Mouse (Mus musculus) mouse trophoblast stem cell (cell line): ENCODE data around the gene Insr.
"Not testable (repeated sequence)": the region's sequence is repeated elsewhere in the genome, so short reads cannot be mapped to it uniquely, and the experiment has no call there.

Experiments used
- in situ Hi-C, 2 experiments: fragments of 300-500 bp; cut with MseI, MboI; formaldehyde crosslinking; loops; 2 replicates in 1 of 2; 3 replicates in 1 of 2; pipeline ENCODE4 v1.15.1; 2025

Gene Insr

DNA sequence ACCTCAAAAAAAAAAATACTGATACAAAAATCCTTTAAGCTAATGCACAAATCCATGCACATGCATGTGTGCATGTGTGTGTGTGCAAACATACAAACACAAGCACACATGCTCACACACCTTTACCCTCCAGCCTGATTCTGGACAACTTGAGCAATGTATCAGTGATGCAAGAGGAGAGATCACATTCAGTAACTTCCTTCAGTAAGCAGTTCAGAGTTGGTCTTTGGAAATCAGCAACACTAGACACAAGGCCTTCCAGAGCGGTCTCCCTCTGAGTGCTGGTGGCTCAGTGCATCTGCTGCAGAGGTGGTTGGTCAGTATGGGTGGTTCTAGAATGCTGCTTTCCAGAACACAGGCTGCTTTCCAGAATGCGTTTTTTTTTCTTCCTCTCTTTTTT lies 46.8 kb downstream of the Insr start:
- in situ Hi-C loops, result no loop called here

DNA sequence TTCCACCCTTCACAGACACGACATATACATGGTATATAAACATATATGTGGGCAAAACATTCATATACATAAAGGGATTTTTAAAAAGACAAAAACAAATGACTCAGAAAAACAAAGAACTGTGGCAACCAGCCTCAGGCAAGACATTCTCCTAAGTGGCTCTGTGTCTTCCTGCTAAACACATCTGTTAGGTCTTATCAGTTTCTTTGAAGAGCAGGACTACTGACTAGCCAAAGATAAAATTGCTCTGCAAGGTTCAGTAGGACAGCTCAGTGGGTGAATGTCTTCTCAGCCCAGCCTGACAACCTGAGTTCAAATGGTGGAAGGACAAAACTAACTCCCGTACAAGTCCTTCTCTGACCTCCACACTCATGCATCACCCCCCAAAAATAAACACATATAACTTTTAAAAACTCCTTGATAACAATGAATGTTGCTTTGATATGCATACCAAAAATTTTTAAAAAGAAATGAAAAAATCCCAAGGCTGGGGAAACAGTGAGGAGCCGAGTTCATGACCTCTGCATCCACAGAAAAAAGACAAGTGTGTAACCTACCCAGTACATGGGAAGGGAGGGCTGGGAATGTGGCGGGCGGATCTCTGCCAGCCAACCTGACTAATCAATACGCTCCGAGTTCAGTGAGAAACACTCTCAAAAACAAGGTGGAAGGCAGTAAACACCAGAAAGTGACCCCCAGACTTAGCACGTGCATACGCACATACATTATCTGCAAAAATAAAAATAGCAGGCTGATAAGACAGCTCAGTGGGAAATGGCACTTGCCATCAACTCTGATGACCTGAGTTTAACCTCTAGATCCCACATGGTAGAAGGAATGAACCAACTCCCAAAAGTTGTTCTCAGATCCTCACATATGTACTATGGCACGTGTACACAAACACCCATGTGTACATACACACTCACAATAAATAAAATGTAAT lies 49.0 kb downstream of the Insr start:
- in situ Hi-C loops, result no loop called here

DNA sequence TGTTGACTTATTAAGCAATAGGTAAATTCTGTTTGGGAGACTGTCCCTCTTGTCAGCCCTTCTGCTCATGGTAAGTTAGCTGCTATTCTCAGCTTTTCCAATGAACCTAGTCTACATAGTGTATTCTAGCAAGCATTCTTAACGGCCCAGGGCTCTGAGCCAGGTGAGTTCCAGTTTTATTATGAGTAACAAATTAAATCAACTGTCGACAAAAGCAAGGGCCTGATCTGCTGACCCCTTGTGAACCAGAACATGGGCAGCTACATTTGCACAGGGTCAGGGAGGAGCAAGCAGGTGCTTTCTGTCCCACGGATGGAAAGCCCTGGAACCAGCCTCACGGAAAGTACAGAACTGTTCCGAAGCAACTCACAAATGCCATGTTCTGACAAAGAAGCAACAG lies 52.0 kb downstream of the Insr start:
- in situ Hi-C loops, result no loop called here

DNA sequence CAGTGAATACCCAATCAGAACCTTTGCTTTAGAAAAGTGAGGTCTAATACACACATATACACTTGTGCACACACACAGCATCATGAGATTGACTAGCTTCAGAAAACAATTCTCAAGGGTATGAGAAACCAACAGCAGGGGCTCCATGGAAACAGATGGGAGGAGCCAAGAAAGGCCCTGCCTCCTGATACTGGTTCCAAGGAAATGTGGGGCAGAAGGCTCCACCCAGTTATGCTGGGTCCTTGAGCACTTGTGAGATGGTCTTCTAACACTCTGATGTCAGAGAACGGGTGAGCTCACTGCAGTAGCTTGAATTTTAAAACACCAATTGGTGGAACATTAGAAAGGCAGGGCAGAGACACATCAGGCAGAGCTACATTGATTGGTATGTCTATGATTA lies 53.7 kb downstream of the Insr start:
- in situ Hi-C loops, result no loop called here

- in situ Hi-C loops, result no loop called here
Measured at GRCm38 (mm10) chr8:3225184-3225583, 54.2 kb downstream of the Insr start.

- in situ Hi-C loops, result no loop called here
Measured at GRCm38 (mm10) chr8:3222636-3222965, 56.8 kb downstream of the Insr start.

GRCm38 (mm10) chr8:3221960-3222635 lies 57.3 kb downstream of the Insr start:
- in situ Hi-C loops, result no loop called here

GRCm38 (mm10) chr8:3221047-3221959 lies 58.1 kb downstream of the Insr start:
- in situ Hi-C loops, result no loop called here

DNA sequence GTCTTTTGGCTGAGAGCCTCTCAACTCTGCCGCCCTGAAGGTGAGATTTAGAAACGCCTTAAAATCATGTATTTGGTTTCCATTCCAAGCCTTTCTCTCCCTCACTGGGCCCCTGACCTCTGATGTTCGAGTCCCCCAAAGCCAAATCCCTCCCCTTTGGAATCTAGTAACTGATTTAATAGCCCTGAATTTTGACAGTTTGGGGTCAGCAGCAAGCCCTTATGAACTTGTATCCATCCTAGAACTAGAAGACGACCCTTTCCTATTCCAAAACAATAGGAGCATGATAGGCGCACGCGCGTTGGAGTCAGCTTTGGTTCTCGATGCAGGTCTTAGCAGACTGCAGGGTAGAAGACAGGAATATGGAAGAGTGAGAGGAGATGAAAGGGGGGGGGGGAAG lies 58.9 kb downstream of the Insr start:
- in situ Hi-C loops, result no loop called here

- in situ Hi-C loops, result no loop called here
Measured at GRCm38 (mm10) chr8:3219921-3220411, 59.5 kb downstream of the Insr start.

DNA sequence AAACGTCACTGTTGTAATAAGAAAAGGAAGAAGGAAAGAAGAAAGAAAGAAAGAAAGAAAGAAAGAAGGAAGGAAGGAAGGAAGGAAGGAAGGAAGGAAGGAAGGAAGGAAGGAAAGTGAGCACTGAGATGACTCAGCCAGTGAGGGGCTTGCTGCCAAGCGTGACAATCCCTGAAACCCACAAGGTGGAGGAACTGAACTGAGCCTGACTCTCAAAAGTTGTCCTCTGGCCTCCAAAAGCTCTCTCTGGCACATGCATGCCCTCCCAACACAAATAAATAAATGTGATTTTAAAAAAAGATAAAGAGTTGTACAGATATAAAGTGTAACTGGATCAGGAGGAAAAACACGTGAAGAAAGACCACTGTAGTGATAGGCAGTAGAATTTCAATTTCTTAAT lies 60.2 kb downstream of the Insr start:
- in situ Hi-C loops, result no loop called here

- in situ Hi-C loops, result no loop called here
Measured at GRCm38 (mm10) chr8:3216541-3217092, 62.8 kb downstream of the Insr start.

- in situ Hi-C loops, result no loop called here
Measured at GRCm38 (mm10) chr8:3215561-3215960, 63.9 kb downstream of the Insr start.

- in situ Hi-C loops, result no loop called here
Measured at GRCm38 (mm10) chr8:3214601-3215000, 64.8 kb downstream of the Insr start.

DNA sequence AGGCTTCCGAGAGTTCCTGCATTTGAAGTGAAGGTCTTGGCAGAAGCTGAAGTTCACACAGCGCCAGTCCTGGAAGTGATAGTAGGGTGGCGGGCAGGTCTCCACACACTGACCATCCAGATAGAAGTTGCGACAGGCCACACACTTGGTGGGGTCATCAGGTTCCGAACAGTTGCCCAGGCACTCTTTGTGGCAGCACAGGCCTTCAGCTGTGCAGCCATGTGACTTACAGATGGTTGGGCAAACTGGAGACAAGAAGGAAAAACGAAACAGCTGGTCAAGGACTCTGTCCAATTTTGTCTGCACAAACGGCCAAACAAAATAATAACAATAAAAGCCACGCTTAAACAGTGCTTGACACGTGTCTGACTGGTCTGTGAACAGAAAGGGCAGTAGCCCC lies 68.0 kb downstream of the Insr start:
- in situ Hi-C loops, result no loop called here

- in situ Hi-C loops, result no loop called here
Measured at GRCm38 (mm10) chr8:3209960-3210359, 69.5 kb downstream of the Insr start.

GRCm38 (mm10) chr8:3209268-3209667 lies 70.1 kb downstream of the Insr start:
- in situ Hi-C loops, result no loop called here

- in situ Hi-C loops, result no loop called here
Measured at GRCm38 (mm10) chr8:3208729-3209128, 70.7 kb downstream of the Insr start.

DNA sequence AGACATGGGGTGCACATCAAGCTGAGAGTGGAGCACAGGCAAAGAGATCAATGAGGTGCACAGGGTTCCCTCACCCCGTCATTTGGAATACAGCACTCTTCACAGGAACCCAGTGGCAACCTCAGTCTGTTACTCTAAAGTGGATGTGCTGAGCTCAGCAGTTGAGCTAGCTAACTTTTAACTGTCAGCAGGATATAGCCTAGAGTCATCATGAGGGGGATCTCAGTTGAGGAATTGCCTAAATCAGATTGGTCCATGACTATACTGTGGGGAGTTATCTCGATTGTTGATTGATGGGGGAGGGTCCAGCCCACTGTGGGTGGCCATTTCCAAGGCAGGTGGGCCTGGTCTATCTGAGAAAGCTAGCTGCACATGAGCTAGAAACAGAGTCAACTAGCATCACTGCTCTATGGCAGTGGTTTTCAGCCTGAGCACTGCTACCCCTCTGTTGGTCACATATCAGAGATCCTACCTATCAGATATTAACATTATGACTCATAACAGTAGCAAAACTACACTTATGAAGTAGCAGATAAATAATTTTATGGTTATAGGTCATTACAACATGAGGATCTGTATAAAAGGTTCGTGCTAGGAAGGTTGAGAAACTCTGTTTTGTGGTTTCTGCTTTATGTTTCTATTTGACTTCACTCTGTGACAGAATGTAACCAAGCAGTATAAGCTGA lies 74.5 kb downstream of the Insr start:
- in situ Hi-C loops, result no loop called here

DNA sequence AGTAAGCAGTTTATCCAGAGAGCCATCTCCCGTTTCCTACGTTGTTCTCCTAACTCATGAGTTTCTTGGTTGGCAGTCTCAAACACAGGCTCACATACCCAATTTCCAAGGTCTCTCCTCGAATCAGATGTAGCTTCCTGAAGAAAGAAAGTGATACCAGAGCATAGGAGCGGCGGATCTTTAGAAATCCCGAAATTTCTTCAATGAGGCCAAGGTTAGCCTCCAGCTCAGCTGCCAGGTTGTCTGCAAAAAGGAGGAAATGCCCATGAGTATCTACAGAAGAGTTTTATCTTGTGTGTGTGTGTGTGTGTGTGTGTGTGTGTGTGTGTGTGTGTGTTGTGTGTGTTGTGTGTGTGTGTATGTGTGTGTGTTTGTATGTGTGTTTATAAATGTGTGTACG lies 76.6 kb downstream of the Insr start:
- in situ Hi-C loops, result no loop called here

DNA sequence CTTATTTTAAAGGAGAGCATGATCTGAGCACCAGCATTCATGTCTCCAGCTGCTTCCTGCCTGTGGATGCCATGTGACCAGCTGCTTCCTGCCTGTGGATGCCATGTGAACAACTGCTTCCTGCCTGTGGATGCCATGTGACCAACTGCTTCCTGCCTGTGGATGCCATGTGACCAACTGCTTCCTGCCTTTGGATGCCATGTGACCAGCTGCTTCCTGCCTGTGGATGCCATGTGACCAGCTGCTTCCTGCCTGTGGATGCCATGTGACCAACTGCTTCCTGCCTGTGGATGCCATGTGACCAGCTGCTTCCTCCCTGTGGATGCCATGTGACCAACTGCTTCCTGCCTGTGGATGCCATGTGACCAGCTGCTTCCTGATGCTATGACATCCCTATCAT lies 85.1 kb downstream of the Insr start:
- in situ Hi-C loops, result not testable (repeated sequence)
